Mouse (Mus musculus) cortical plate, adult 2 months (tissue): Measurements from ENCODE around the gene Faiml.

Source experiments
- CTCF ChIP-seq: fragments of 200-500 bp; IDR thresholded peaks from 2 replicates; pipeline ENCODE4 v1.5.1; 2011; ENCODE audit warnings: mild to moderate bottlenecking, control low read depth, low read length; ENCODE audit not compliant: insufficient read depth; ENCODE audit errors: extremely low read depth
- POLR2A ChIP-seq: fragments of 200-500 bp; IDR thresholded peaks from 2 replicates; pipeline ENCODE4 v1.6.1; 2011; ENCODE audit warnings: mild to moderate bottlenecking, low read length, control low read depth; ENCODE audit not compliant: insufficient read depth; ENCODE audit errors: extremely low read depth

- TF ChIP-seq CTCF: no peak
- TF ChIP-seq POLR2A: no peak
These were observed 3.5 kb upstream of the Faiml start for GRCm38 (mm10) chr9:99240571-99240970.
